Mouse (Mus musculus) liver, embryonic 14.5 days (tissue): ENCODE data around the gene Tnrc6c.

Source experiments
- CTCF ChIP-seq: IDR thresholded peaks from 2 replicates; pipeline ENCODE4 v1.5.1; 2016; ENCODE audit warnings: antibody characterized with exemption, low read depth, control low read depth
- EP300 ChIP-seq: IDR thresholded peaks from 2 replicates; pipeline ENCODE4 v1.6.1; 2016; ENCODE audit warnings: antibody characterized with exemption, low read depth

GRCm38 (mm10) chr11:117628312-117628779, 25.7 kb upstream of the Tnrc6c start:
- TF ChIP-seq CTCF: no peak
- no peak for TF ChIP-seq EP300
